Mouse (Mus musculus) kidney, embryonic 14.5 days (tissue): Measurements from ENCODE around the gene Fanca. TPM values are rescaled to one million over a fixed set of nuclear protein-coding genes. Genes with fewer than 3 reads are reported as not detected.

ENCODE experiments used
- ATAC-seq: fragments of 200-750 bp; cut with Nextera tagmentation; 2 replicates; pipeline ENCODE4 v1.8.0; 2017; ENCODE audit warnings: moderate number of reproducible peaks, mild to moderate bottlenecking, moderate TSS enrichment, moderate library complexity; ENCODE audit not compliant: low FRiP score, low TSS enrichment
- H3K27ac ChIP-seq: fragments of 300-500 bp; sonication (generic); 2 replicates; pipeline ENCODE4 v1.5.1; 2014; ENCODE audit warnings: low read depth, mild to moderate bottlenecking, low read length, moderate library complexity, mixed read lengths
- H3K27me3 ChIP-seq: fragments of 300-500 bp; sonication (generic); 2 replicates; pipeline ENCODE4 v1.6.1; 2014; ENCODE audit warnings: mild to moderate bottlenecking, low read length; ENCODE audit not compliant: control insufficient read depth, insufficient read depth
- H3K36me3 ChIP-seq: fragments of 300-500 bp; sonication (generic); 2 replicates; pipeline ENCODE4 v1.6.1; 2014; ENCODE audit warnings: low read length, mixed read lengths; ENCODE audit not compliant: control insufficient read depth, insufficient read depth
- H3K4me1 ChIP-seq: fragments of 300-500 bp; sonication (generic); 2 replicates; pipeline ENCODE4 v1.6.1; 2014; ENCODE audit warnings: low read length, mixed read lengths; ENCODE audit not compliant: control insufficient read depth, insufficient read depth
- H3K4me2 ChIP-seq: fragments of 300-500 bp; sonication (generic); replicated peaks from 2 replicates; pipeline ENCODE4 v1.6.1; 2014; ENCODE audit warnings: low read depth, mild to moderate bottlenecking, low read length
- H3K4me3 ChIP-seq: fragments of 300-500 bp; sonication (generic); 2 replicates; pipeline ENCODE4 v1.5.1; 2014; ENCODE audit warnings: mild to moderate bottlenecking, low read length
- H3K9ac ChIP-seq: fragments of 300-500 bp; sonication (generic); 2 replicates; pipeline ENCODE4 v1.6.1; 2014; ENCODE audit warnings: low read depth, mild to moderate bottlenecking, low read length, moderate library complexity
- H3K9me3 ChIP-seq: fragments of 300-500 bp; sonication (generic); 2 replicates; pipeline ENCODE4 v1.6.1; 2016; ENCODE audit warnings: low read length; ENCODE audit not compliant: control insufficient read depth
- WGBS: fragments of 180-500 bp; shearing (Covaris S2); extraction: QIAGEN DNeasy Blood & Tissue Kit; methylation state at CpG from one replicate; pipeline ENCODE4 v1.1.7; 2014; 5-methylcytosine and 5-hydroxymethylcytosine counted together
- polyA plus RNA-seq: library from polyadenylated mRNA; unstranded; fragments of >200 nt; fragmentation: Nextera tagmentation; extraction: Ambion mirVana; gene quantifications from 2 replicates; pipeline ENCODE4 v1.2.1, GENCODE M21; 2014

Fanca gene
- polyA plus RNA-seq, 1 experiment from 2014 or later = 49.9 TPM

GRCm38 (mm10) chr8:123345135-123345534, 26.8 kb upstream of the Fanca start:
- WGBS = 66% methylated on average over 8 of the region's 8 CpGs
- Histone ChIP-seq H3K4me3 (no peak overlapping the region), H3K9me3 (no peaks in the 10 kb centered on the region), H3K27me3 (no peaks in the 10 kb centered on the region), H3K27ac (no peak overlapping the region), H3K4me1 (peaks cover 45% of the 10 kb centered on the region), H3K9ac (no peak overlapping the region), H3K36me3 (no peaks in the 10 kb centered on the region), H3K4me2 (no peak overlapping the region)
- no peak for ATAC-seq

DNA sequence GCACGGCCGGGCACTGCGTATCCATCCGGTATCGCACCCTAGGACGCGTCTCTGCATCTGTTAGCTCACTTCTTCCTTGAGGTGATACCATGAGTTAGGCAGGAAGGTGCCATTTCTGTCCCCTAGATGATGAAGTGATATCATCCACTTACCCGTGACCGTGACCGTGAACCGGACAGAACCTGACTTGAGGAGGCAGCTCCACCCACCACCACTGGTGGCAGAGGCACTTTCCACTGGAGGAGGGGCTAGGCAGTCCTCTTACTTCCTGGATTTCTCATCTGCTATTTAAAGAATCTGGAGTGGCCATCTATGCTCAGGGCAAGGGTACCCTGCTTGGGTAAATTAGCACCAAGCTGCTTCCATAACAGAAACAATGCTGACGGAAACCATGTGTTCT, 25.0 kb upstream of the Fanca start:
- Histone ChIP-seq H3K4me2 (0 out of 2 replicates have a peak overlapping the region, but pooled peaks have one; percentile 1), H3K36me3 (no peaks in the 10 kb centered on the region), H3K27ac (no peak overlapping the region), H3K27me3 (no peaks in the 10 kb centered on the region), H3K4me3 (no peak overlapping the region), H3K9me3 (no peaks in the 10 kb centered on the region), H3K9ac (no peak overlapping the region), H3K4me1 (peaks cover 32% of the 10 kb centered on the region)
- no peak for ATAC-seq
- 63% methylated on average over 12 of the region's 12 CpGs for WGBS

- no peaks in the 10 kb centered on the region for H3K9me3 ChIP-seq
- WGBS = 65% methylated on average over 7 of the region's 7 CpGs
- H3K27me3 ChIP-seq = no peaks in the 10 kb centered on the region
- H3K4me3 ChIP-seq = no peak overlapping the region
- H3K4me1 ChIP-seq = peaks cover 27% of the 10 kb centered on the region
- no peak overlapping the region for H3K9ac ChIP-seq
- no peak overlapping the region for H3K4me2 ChIP-seq
- no peak overlapping the region; the same call in 1 of the 2 replicates for H3K27ac ChIP-seq
- H3K36me3 ChIP-seq = no peaks in the 10 kb centered on the region
- no peak for ATAC-seq
Measured at GRCm38 (mm10) chr8:123342911-123343310, 24.5 kb upstream of the Fanca start.

GRCm38 (mm10) chr8:123342253-123342652, 23.9 kb upstream of the Fanca start:
- H3K4me1 ChIP-seq = peaks cover 20% of the 10 kb centered on the region
- no peak overlapping the region; the same call in 1 of the 2 replicates for H3K27ac ChIP-seq
- H3K4me2 ChIP-seq = no peak overlapping the region
- no peaks in the 10 kb centered on the region for H3K9me3 ChIP-seq
- H3K9ac ChIP-seq = no peak overlapping the region
- ATAC-seq = no peak
- WGBS = 76% methylated on average over 8 of the region's 8 CpGs
- no peak overlapping the region for H3K4me3 ChIP-seq
- H3K36me3 ChIP-seq = no peaks in the 10 kb centered on the region
- no peaks in the 10 kb centered on the region for H3K27me3 ChIP-seq

DNA sequence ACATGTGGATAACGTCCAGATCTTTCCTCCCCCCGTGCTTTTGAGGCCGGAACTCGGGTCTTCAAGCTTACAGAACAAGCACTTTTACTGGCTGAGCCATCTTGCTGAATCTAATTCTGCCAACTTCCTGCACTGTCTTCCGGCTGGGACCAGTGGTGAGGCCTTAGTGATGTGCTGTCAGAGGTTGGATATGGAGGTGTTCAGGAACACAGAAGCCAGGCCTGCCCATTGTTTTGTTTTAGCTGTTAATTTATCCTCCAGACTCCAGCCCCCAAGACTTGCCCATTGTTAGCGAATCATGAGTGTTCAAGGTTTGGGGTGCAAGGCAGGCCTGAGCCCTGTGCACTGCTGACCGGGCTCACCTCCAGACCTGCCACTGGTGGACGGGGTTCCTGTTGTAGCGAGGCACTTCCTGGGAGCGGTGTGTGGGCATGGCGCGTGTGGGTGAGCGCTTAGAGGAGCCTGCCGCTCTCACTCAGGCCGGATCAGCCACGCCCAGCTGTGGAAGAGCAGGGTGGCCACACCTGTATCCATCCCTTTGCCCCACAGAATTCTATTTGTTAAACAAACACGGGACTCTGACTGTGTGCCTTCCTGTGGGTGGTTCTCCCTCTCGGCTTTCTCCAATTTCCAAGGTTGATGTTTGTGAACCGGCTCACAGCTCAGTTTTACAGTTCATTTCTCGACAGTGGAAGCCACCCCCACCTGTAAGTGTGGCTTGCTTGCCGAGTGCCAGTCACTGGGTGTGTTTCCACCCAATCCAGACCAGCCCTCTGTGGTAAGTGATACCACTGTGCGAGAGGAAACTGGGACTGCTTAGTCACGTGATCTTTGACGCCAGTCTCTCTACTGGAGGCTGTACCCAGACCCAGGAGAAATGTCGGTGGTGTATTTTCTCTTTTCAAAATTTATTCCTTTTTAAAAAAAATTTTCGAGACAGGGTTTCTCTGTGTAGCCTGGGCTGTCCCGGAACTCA, 23.0 kb upstream of the Fanca start:
- H3K4me2 ChIP-seq = no peak overlapping the region
- no peak overlapping the region for H3K9ac ChIP-seq
- WGBS = 77% methylated on average over 27 of the region's 27 CpGs
- no peak overlapping the region for H3K27ac ChIP-seq
- ATAC-seq = peak; percentile 55; the same call in 1 of the 2 replicates
- no peak overlapping the region for H3K4me3 ChIP-seq
- H3K4me1 ChIP-seq = peaks cover 15% of the 10 kb centered on the region
- H3K27me3 ChIP-seq = no peaks in the 10 kb centered on the region
- no peaks in the 10 kb centered on the region for H3K36me3 ChIP-seq
- H3K9me3 ChIP-seq = no peaks in the 10 kb centered on the region

DNA sequence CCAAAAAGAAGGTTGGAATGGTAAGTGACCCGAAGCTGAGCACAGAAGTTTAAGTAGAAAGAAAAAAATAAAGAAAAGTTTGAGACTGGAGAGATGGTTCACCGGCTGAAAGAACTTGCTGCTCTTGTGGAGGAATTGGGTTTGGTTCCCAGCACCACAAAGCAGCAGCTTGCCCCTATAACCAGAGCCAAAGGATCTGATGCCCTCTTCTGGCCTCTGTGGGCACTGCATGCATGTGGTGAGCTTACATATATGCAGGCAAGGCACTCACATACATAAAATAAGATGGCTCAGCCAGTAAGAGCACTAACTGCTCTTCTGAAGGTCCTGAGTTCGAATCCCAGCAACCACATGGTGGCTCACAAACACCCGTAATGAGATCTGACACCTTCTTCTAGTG, 21.7 kb upstream of the Fanca start:
- Histone ChIP-seq H3K36me3 (no peaks in the 10 kb centered on the region), H3K9ac (no peak overlapping the region), H3K27me3 (no peaks in the 10 kb centered on the region), H3K4me3 (no peak overlapping the region), H3K4me1 (peaks cover 15% of the 10 kb centered on the region), H3K4me2 (no peak overlapping the region), H3K9me3 (no peaks in the 10 kb centered on the region), H3K27ac (no peak overlapping the region)
- 95% methylated on average over 4 of the region's 4 CpGs for WGBS
- no peak for ATAC-seq

- no peaks in the 10 kb centered on the region for H3K9me3 ChIP-seq
- peaks cover 5% of the 10 kb centered on the region; the same call in 1 of the 2 replicates for H3K4me1 ChIP-seq
- H3K4me2 ChIP-seq = no peak overlapping the region
- 86% methylated on average over 3 of the region's 3 CpGs for WGBS
- no peak overlapping the region for H3K9ac ChIP-seq
- H3K27ac ChIP-seq = no peak overlapping the region
- H3K36me3 ChIP-seq = no peaks in the 10 kb centered on the region
- no peak overlapping the region for H3K4me3 ChIP-seq
- peaks cover 7% of the 10 kb centered on the region; the same call in 1 of the 2 replicates for H3K27me3 ChIP-seq
- no peak for ATAC-seq
Measured at GRCm38 (mm10) chr8:123337475-123337874, 19.1 kb upstream of the Fanca start.

DNA sequence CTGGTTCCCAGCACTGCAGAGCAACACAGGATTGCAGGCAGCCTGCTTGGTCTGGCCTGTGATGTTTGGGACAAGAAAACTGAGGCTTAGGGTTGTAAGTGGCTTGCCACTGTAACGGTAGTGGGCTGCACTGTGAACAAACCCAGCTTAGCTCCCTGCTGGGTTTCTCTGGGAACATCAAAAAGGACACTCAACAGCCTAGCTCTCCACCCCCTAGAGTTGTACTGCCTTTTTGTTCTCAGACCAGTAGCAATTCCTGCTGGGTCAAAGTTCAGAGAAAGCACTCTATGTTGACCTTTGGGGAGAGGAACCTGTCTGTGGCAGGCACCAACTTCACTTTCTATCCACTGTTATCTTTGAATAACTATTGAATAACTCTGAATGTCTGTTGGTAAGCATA, 16.1 kb upstream of the Fanca start:
- H3K4me2 ChIP-seq = no peak overlapping the region
- H3K27ac ChIP-seq = no peak overlapping the region
- H3K27me3 ChIP-seq = peaks cover 7% of the 10 kb centered on the region; the same call in 1 of the 2 replicates
- ATAC-seq = no peak
- H3K36me3 ChIP-seq = no peaks in the 10 kb centered on the region
- peaks cover 5% of the 10 kb centered on the region; the same call in 1 of the 2 replicates for H3K4me1 ChIP-seq
- H3K9ac ChIP-seq = no peak overlapping the region
- 0% methylated on average over 1 of the region's 1 CpGs for WGBS
- no peaks in the 10 kb centered on the region for H3K9me3 ChIP-seq
- no peak overlapping the region for H3K4me3 ChIP-seq

DNA sequence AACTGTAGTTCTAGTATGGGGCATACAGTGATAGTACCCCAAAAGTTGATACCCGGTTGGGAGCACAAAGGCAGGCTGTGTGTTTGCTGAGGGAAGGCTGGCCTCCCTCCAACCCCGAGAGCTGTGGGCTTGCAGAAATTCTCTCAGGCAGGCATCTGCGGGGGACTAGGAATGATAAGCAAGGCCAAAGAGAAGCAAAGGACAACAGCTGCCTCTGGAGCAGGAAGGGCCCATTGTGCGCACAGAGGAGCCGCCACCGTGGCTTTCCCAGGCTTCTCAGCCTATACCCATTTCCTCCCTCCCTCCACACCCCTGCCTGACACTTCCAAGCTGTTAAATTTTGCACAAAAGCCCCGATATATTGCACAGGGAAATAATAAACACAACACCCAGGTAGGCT, 15.5 kb upstream of the Fanca start:
- WGBS = 5% methylated on average over 7 of the region's 7 CpGs
- H3K4me2 ChIP-seq = peak overlapping the region; percentile 94; the same call in 1 of the 2 replicates
- peaks cover 7% of the 10 kb centered on the region; the same call in 1 of the 2 replicates for H3K27me3 ChIP-seq
- no peak overlapping the region for H3K9ac ChIP-seq
- H3K4me3 ChIP-seq = peak overlapping the region; percentile 62; the same call in 1 of the 2 replicates
- peaks cover 5% of the 10 kb centered on the region; the same call in 1 of the 2 replicates for H3K4me1 ChIP-seq
- no peaks in the 10 kb centered on the region for H3K9me3 ChIP-seq
- ATAC-seq = no peak
- no peak overlapping the region for H3K27ac ChIP-seq
- H3K36me3 ChIP-seq = no peaks in the 10 kb centered on the region
